Mouse (Mus musculus) ovary, postnatal 14 days (tissue): Measurements from ENCODE around the gene Gbgt1.

Source experiments
- DNase-seq: peaks from one replicate; pipeline ENCODE4 v3.0.0; 2022; ENCODE audit warnings: low spot score

Gbgt1 gene

DNA sequence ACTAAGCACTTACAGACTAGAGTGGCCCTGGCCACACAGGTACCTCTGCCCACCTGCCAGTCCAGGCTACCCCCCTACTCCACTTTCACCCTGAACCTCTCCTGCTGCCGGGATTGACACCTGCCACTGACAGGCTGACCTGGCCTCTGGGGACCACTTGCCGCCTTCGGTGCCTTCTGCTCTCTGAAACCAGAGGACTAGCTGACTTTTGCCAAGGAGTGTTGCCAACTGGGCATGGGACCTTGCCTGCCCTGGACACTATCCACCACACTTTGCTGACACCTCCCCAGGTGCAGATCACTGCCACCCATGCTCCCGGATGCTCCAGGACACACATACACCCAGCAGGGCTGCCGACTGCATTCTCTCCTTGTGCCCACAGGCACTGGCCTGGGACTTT is 55.6 kb downstream of the Gbgt1 start:
- DNase-seq, result no peak
